Mouse (Mus musculus) liver, adult 2 months (tissue): Measurements from ENCODE around the gene Fer.

Experiments
- CTCF ChIP-seq: fragments of 200-500 bp; IDR thresholded peaks from 2 replicates; pipeline ENCODE4 v1.5.1; 2011; ENCODE audit warnings: low read depth, low read length, control low read depth
- POLR2A ChIP-seq: fragments of 200-500 bp; IDR thresholded peaks from 2 replicates; pipeline ENCODE4 v1.6.1; 2011; ENCODE audit warnings: low read length, control low read depth; ENCODE audit not compliant: insufficient read depth; ENCODE audit errors: extremely low read depth

DNA sequence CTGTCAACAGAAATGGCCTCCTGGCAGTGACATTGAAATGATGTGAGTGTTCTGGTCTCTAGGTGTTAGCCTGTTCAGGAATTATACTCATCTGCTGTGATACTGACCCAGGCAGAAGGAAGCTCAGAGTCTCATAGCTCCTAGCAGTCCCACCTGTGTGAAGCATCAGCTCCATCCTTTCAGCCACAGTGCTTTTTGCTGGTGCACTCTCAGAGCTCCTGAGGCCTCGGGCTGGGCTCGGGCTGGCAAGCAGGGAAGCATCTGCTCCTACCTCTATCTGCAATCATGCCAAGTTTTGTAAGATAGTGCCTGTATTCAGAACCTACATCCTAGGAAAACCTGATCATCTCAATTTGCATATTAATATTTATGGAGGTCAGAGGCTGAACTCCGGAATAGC, 183.7 kb downstream of the Fer start:
- TF ChIP-seq CTCF: no peak
- TF ChIP-seq POLR2A: no peak
